Mouse (Mus musculus) G1E (cell line): Measurements from ENCODE around the gene Enoph1. TPM values are rescaled to one million over a fixed set of nuclear protein-coding genes. Genes with fewer than 3 reads are reported as not detected.
A peak's percentile ranks its signal among the peaks of the same experiment; 100 is the strongest.

Experiments used
- ATAC-seq: 2 replicates; pipeline ENCODE4 v1.8.0; 2016; ENCODE audit warnings: mild to moderate bottlenecking; ENCODE audit not compliant: insufficient number of reproducible peaks, poor library complexity, low FRiP score, severe bottlenecking; ENCODE audit errors: extremely low read depth
- DNase-seq: peaks from one replicate; pipeline ENCODE4 v3.0.0; 2012; ENCODE audit warnings: low spot score
- H3K27me3 ChIP-seq: 2 replicates; pipeline ENCODE4 v1.6.1; 2012; ENCODE audit warnings: mild to moderate bottlenecking, low read length, inconsistent platforms; ENCODE audit not compliant: insufficient read depth
- H3K36me3 ChIP-seq: replicated peaks from 2 replicates; pipeline ENCODE3; 2012; ENCODE audit warnings: mild to moderate bottlenecking, inconsistent platforms
- H3K4me1 ChIP-seq: 2 replicates; pipeline ENCODE4 v1.6.1; 2012; ENCODE audit warnings: low read depth, low read length, inconsistent platforms, mixed read lengths; ENCODE audit not compliant: insufficient read depth
- H3K4me3 ChIP-seq: 2 replicates; pipeline ENCODE4 v1.5.1; 2012; ENCODE audit warnings: low read depth, mild to moderate bottlenecking, inconsistent platforms, low read length, moderate library complexity, mixed read lengths
- H3K9me3 ChIP-seq: replicated peaks from 2 replicates; pipeline ENCODE4 v1.6.1; 2012; ENCODE audit warnings: inconsistent platforms
- CTCF ChIP-seq: IDR thresholded peaks from 2 replicates; pipeline ENCODE4 v1.5.1; 2012; ENCODE audit warnings: low read depth, low read length, inconsistent platforms, mixed read lengths
- GATA1 ChIP-seq: IDR thresholded peaks from 2 replicates; pipeline ENCODE4 v1.6.1; 2012; ENCODE audit warnings: borderline replicate concordance, low read length, inconsistent platforms, mixed read lengths
- GATA2 ChIP-seq: IDR thresholded peaks from 2 replicates; pipeline ENCODE4 v1.6.1; 2012; ENCODE audit warnings: low read depth, low read length, inconsistent platforms, borderline replicate concordance
- POLR2AphosphoS5 ChIP-seq: IDR thresholded peaks from 2 replicates; pipeline ENCODE4 v1.6.1; 2012; ENCODE audit warnings: low read depth, low read length, inconsistent platforms; ENCODE audit not compliant: insufficient replicate concordance
- TAL1 ChIP-seq: conservative IDR thresholded peaks from 2 replicates; pipeline ENCODE4 v1.6.1; 2012; ENCODE audit warnings: low read depth, low read length, inconsistent platforms, mixed read lengths
- polyA plus RNA-seq: library from polyadenylated mRNA; stranded (reverse); fragments of >175 nt; gene quantifications from 2 replicates; pipeline ENCODE4 v1.2.3, GENCODE M21; 2012
- total RNA-seq, 2 experiments: library from RNA; stranded (forward) in 1 of 2; stranded (reverse) in 1 of 2; fragments of 200-1000 nt in 1 of 2; fragments of >200 nt in 1 of 2; fragmentation: Nextera tagmentation in 1 of 2; gene quantifications; 2 replicates each; pipeline ENCODE4 v1.2.3; 2014 to 2017

Enoph1 gene
- total RNA-seq (2014; fragmentation: Nextera tagmentation) (41.7 and 46.9 TPM in 2 replicates), total RNA-seq (2017) (34.0 and 42.3 TPM in 2 replicates), polyA plus RNA-seq (48.5 and 52.4 TPM in 2 replicates)

DNA sequence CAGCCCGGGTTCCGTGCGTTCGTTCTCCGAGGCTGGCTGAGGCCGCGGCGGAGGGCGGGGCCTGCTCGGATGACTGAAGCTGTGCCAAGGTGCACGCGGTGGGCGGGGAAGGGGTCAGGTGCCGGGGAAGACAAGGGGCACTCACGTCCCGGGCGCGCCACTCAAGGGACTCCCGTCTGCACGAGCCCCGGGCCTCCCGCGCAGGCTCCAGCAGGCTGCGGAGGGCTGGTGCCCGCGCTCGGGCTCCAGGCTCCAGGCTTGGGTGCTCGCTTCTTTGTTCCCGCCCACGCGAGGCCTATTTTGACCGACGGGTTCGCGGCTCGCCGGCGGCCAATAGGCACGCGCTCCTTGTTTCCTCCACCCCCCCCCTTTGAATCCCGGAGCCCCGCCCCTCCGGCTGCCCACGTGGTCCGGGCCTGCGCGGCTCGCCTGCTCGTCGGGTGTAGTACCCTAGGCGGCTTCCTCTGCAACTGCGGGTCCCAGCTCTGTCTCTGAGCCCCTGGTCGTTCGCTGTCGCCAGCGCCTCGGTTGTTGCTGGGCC lies at the start of gene Enoph1, which contains the start of gene Hnrnpdl:
Gene Enoph1 (plus strand): TSS at position 384 of the 541 bp plus-strand sequence.
Gene Hnrnpdl (minus strand): TSS at position 63 of the 541 bp plus-strand sequence.
- Histone ChIP-seq H3K4me3 (peak within 1 kb of the TSS; percentile 99), H3K36me3 (peaks cover 58% of the 10 kb centered on the region), H3K9me3 (no peaks in the 10 kb centered on the region), H3K27me3 (no peaks in the 10 kb centered on the region), H3K4me1 (peaks cover 47% of the 10 kb centered on the region)
- DNase-seq, result peak; percentile 86
- no peak for TF ChIP-seq TAL1
- no peak for TF ChIP-seq POLR2AphosphoS5
- TF ChIP-seq CTCF, result no peak
- TF ChIP-seq GATA1, result no peak
- no peak for TF ChIP-seq GATA2
- peak; percentile 52 for ATAC-seq

DNA sequence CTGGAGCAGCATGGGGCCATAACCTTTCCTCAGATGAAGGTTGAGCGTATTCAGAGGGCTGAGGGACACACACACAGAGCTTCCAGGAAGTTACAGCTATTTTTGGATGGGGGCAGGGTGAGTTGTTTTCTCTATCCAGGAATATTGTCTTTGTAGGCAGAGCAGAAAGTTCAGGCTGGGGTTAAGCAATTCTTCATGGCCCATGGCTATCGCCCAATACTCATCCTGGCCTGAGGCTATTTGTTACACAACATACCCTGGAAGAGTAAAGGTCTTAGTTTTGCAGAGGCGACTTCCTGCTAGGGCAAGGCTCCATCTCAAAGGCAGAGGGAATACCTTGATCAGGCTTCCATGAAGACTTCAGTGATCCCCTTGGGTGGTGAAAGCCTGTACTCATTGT lies 45.6 kb upstream of the Enoph1 start:
- ATAC-seq, result no peak
- Histone ChIP-seq H3K9me3 (no peaks in the 10 kb centered on the region), H3K36me3 (no peaks in the 10 kb centered on the region), H3K4me3 (no peak overlapping the region), H3K4me1 (no peaks in the 10 kb centered on the region), H3K27me3 (peaks cover 8% of the 10 kb centered on the region; the same call in 1 of the 2 replicates)
- no peak for TF ChIP-seq CTCF
- no peak for TF ChIP-seq GATA1
- TF ChIP-seq TAL1, result no peak
- TF ChIP-seq POLR2AphosphoS5, result no peak
- no peak for TF ChIP-seq GATA2
- no peak for DNase-seq

GRCm38 (mm10) chr5:99994680-99995079 lies 45.1 kb upstream of the Enoph1 start:
- Histone ChIP-seq H3K4me3 (no peak overlapping the region), H3K36me3 (no peaks in the 10 kb centered on the region), H3K9me3 (no peaks in the 10 kb centered on the region), H3K27me3 (peaks cover 8% of the 10 kb centered on the region; the same call in 1 of the 2 replicates), H3K4me1 (no peaks in the 10 kb centered on the region)
- TF ChIP-seq GATA1 (no peak), GATA2 (no peak), CTCF (no peak), TAL1 (no peak), POLR2AphosphoS5 (no peak)
- DNase-seq (no peak), ATAC-seq (no peak)

GRCm38 (mm10) chr5:100000048-100000447 lies 39.7 kb upstream of the Enoph1 start:
- Histone ChIP-seq H3K4me3 (no peak overlapping the region), H3K9me3 (peaks cover 4% of the 10 kb centered on the region), H3K4me1 (no peaks in the 10 kb centered on the region; the same call in 1 of the 2 replicates), H3K27me3 (peaks cover 14% of the 10 kb centered on the region), H3K36me3 (no peaks in the 10 kb centered on the region)
- TF ChIP-seq TAL1, result no peak
- TF ChIP-seq POLR2AphosphoS5, result no peak
- no peak for TF ChIP-seq GATA2
- ATAC-seq (no peak), DNase-seq (no peak)

DNA sequence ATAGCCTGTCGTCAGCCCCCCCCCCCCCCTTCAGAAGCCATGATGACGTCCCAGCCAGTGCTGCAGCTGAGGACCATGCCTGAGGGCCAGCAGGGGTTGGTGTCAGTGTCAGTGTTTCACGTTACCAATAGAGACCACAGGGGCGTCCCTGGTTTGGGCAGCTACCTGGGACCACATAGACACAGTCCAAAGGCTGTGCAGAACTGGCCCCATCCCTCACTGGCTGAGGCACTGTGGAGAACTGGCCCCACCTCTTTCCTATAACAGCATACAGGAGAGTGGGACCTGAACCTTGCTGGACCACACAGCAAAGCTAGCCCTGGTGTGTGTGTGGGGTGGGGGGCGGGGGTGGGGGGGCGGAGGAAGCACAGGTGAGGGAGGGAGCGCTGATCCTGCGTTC lies 39.3 kb upstream of the Enoph1 start:
- H3K4me1 ChIP-seq, result no peaks in the 10 kb centered on the region; the same call in 1 of the 2 replicates
- peaks cover 14% of the 10 kb centered on the region for H3K27me3 ChIP-seq
- H3K36me3 ChIP-seq, result no peaks in the 10 kb centered on the region
- peaks cover 4% of the 10 kb centered on the region for H3K9me3 ChIP-seq
- no peak overlapping the region for H3K4me3 ChIP-seq
- DNase-seq, result no peak
- TF ChIP-seq GATA1 (no peak), POLR2AphosphoS5 (no peak), CTCF (no peak), TAL1 (no peak), GATA2 (no peak)
- ATAC-seq, result no peak

GRCm38 (mm10) chr5:100003895-100004294 lies 35.9 kb upstream of the Enoph1 start:
- TF ChIP-seq CTCF, result no peak
- no peak for TF ChIP-seq GATA2
- no peak for TF ChIP-seq POLR2AphosphoS5
- no peak for TF ChIP-seq TAL1
- no peak for TF ChIP-seq GATA1
- ATAC-seq, result no peak
- Histone ChIP-seq H3K4me1 (peaks cover 2% of the 10 kb centered on the region; the same call in 1 of the 2 replicates), H3K4me3 (no peak overlapping the region), H3K27me3 (peaks cover 6% of the 10 kb centered on the region; the same call in 1 of the 2 replicates), H3K9me3 (peaks cover 4% of the 10 kb centered on the region), H3K36me3 (no peaks in the 10 kb centered on the region)
- no peak for DNase-seq
